Mouse (Mus musculus) lung, postnatal 14 days (tissue): ENCODE measurements around the gene Gm20772.
"Not testable (repeated sequence)": the region's sequence is repeated elsewhere in the genome, so short reads cannot be mapped to it uniquely, and the experiment has no call there.

Source experiments
- DNase-seq: peaks from one replicate; pipeline ENCODE4 v3.0.0; 2021

Gene Gm20772

DNA sequence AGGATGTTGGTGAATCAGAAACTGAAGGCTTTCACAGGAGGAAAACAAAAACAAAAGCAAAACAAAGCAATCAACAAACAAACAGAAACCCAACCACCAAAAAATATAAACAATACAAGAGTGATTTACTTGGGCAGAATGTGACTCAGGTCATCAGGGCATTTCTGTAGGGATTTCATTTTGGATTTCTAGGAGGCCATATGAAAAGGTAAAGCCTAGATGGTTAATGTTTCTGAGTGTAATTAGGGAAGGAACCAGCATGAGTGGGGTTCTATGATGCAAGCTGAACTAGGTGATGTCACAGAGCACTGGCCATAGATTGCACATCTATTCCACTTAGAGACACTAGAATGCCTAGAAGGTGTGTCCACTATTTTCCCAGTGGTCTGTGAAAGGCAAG is at the start of gene Gm20772, which contains the start of gene Gm20831:
Gene Gm20772 (plus strand): TSS at position 301 of the 400 bp plus-strand sequence.
Gene Gm20831 (plus strand): TSS at position 301 of the 400 bp plus-strand sequence.
- DNase-seq: not testable (repeated sequence)

DNA sequence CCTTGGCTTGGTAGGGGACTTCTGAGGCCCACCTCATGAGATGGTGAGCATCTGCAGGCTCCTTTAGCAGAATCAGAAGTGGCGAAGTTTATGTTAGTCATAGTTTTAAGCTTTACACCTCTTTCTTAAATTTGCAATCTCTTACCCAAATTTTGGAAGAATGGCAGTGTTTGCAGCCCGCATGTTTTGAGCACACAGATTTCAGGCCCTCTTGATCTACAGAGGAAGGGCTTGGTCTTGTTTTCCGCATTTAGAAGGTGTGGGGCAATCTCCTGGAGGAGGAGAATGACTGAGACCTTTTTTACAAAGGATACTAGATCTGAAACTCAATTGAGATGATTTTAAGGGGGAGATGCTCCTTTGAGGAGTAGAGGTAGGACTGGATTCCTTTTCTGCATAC is 28.4 kb upstream of the Gm20772 start, which contains the start of gene Gm21904:
Gene Gm21904 (minus strand): TSS at position 101 of the 400 bp plus-strand sequence.
- DNase-seq: not testable (repeated sequence)
